Mouse (Mus musculus) thymus, postnatal 4 days (tissue): ENCODE results near the gene Enkur.
A peak's percentile ranks its signal among the peaks of the same experiment; 100 is the strongest.

Experiments
- DNase-seq: peaks from one replicate; pipeline ENCODE4 v3.0.0; 2021

Enkur gene

DNA sequence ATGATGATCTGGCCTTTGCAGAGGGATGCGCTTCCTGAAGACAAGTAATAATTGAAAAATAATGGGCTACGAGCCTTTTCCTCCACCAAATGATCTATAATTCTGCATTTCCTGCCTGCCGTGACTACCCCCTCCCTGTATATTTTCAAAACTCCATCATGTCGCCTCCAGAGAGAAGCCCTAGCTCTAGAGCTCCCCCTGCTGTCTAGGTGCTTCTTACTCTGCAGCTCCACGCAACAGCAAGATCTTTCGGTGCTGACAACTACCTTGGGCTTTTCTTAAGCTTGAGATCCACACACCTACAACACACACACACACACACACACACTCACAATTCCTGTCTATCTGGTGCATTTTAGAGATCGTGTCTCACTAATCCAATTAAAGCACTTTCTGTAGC, 17.6 kb downstream of the Enkur start:
- DNase-seq = peak; percentile 81

DNA sequence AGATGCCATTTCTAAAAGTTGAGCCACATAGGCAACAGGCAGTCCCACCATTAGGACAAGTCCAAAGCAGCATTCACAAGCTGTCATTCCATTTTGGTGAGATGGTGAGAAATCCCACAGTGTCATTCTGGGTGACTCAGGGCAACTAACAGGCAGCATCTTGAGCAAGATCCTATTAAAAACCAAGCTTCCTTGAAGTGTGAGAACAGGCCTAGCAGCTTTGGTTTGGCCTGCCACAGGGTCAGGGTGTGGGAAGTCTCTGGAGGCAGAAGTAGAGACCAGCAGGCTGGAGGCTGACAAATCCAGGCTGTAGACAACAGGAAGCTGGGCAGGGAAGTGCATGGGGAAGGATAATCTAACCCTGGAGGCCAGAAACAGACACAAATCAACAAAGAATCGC, 22.4 kb downstream of the Enkur start:
- no peak for DNase-seq

DNA sequence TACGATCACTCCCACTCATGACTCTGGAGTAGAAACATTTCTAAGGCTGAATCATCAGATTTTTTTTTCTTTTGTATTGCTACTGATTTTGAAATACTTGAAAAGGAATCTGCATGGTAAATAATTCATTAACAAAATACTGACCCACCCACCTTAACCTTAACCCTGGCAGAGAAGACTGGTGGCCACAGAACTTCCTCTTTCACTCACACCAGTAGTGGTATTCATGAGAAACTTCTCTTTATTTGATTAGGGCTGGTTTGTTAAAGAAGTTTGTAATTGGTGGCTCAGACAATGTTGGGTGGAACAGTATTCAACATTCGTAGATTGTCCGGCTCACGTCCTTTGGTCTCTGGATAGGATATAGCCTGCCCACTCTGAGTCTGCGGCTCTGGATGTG, 26.0 kb downstream of the Enkur start:
- no peak for DNase-seq

DNA sequence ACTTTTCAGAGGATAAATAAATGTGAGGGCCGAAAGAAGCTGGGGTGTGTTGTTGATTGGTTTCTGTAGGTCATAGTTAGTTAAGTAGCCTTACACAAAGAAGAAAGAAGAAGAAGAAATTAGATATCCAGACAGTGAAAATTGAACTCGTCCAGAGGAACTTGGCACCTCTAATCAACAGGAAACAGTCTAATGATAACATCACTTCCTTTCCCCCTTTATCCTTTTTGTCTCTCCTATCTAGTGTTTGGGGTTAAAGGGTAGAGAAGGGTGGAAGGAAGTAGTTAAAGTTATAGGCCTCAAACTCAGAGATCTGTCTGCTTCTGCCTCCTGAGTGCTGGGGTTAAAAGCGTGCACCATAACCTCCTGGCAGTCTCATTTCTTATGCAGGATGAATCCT, 32.4 kb downstream of the Enkur start:
- DNase-seq = no peak

DNA sequence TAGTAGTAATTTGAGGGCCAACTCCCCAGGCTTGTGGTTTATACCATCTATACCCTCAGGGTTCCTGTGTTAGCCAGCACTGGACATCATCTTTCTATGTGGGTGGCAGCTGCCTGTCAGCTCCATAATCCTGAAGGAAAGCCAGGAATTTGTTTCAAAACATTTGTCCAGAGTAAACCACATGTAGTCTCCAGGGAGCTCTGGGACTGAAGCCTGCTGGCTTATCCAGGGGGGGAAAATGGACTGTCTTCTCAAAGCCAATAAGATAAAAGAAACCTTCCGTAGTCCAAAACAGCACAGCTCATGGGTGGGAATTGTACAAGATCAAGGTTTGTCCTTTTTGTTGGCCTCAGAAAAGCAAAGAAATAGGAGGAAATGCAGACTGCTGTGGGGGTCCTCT, 37.2 kb downstream of the Enkur start:
- DNase-seq = no peak

DNA sequence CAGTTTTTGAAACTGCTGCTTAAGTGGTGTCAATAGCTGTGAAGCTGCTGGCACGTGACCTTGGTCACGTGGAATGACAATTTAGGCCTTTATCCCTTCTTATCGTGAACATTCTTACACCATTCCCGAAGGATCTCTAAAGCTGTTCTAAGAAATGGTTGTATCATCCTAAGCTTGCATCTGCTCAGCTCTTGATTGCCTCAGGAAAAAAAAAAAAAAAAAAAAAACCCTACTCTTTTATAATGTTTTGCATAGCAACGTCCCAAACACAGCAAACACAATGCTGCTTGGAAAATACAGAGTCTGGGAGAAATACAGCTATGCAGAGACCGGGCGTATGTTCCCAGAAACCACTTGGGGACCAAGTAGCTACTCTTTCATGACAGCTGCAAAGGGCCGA, 40.9 kb downstream of the Enkur start:
- no peak for DNase-seq

DNA sequence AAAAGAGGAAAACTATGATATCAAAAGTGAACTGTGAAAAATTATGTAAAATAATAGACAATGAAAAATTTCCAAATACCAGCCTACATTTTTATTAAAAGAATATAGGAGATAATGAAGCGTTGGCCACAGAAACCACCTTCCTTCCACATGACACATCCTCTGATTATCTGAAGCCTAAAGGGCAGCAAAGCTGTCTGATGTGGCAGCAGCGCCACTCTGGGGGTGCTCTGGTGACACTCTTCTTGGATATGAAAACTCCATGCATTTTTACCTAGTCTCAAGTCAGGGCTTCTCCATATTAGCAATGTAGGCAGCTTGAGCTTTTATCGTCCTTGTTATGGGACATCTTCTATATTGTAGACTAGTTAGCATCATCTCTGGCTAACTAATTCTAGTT, 51.7 kb downstream of the Enkur start:
- DNase-seq = no peak

DNA sequence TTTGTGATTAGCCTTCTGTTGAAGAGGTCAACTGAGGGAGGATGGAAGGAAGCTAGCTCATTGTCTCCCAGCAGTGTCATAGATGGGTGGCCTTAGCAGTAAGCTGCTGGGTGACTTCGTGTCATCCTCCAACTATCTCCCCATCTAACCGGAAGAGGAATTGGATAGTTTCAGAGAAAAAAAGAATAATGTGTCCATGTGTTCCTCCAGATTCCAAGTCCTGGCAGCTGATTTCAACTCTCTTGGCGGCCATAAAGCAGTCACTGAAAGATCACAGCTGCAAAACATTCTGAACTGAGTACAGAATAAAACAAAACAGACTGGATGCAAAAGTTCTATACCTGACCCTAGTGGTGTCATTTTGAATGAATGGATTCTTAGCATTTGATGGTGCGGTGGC, 58.0 kb downstream of the Enkur start:
- no peak for DNase-seq

DNA sequence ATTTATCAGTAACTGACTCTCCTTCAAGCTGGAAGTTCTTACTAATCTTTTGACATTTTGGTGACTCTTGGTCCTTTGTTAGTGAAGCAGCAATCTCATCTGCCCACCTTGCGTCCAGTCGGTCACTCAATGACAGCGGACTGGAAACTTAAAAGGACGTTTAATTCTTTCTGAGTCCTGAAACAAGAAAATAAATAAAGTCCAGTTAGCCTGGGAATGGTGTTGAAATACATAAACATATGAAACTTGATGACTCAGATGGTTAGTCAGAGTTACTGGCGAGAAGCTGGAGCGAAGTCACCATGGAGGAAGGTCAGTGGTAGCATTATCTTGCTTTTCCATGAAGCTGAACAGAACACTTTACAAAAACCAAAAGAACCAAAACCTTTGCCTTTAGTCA, 58.7 kb downstream of the Enkur start:
- DNase-seq = no peak

DNA sequence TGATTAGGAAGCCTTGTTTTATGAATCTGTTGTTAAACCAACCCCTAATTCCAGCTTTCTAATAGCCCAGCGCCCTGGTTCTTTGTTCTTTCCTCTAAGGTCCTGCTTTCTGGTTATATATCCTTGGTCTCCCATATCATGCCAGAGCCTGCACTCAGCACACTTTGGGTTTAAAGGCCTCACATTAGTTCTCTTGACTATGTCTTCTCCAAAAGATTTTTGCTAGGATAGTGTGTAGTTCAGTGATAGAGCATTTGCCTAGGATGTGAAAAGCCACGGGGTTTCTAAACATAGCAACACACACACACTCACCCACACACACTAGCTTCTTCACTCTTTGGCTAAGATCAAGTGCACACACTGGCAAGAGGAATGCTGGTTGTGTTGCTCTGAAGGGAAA, 62.5 kb downstream of the Enkur start:
- no peak for DNase-seq

DNA sequence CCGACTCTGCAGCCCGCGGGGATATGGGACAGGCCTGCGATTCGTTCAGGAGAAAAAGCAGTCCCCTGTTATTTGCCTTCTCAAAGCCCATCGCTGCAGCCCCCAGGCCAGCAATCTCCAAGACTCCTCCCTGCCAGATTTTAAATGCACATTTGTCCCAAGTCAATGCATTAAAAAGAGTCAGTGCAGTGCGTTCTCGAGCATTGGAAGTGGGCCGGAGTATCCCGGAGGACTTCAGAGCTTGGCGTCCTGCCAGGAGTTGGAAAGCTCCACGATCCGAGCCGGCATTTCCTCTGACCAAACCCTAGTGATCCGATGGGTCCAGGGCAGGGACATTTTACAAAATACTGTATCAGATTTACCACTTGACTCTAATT, 63.0 kb downstream of the Enkur start:
- DNase-seq = peak; percentile 9

DNA sequence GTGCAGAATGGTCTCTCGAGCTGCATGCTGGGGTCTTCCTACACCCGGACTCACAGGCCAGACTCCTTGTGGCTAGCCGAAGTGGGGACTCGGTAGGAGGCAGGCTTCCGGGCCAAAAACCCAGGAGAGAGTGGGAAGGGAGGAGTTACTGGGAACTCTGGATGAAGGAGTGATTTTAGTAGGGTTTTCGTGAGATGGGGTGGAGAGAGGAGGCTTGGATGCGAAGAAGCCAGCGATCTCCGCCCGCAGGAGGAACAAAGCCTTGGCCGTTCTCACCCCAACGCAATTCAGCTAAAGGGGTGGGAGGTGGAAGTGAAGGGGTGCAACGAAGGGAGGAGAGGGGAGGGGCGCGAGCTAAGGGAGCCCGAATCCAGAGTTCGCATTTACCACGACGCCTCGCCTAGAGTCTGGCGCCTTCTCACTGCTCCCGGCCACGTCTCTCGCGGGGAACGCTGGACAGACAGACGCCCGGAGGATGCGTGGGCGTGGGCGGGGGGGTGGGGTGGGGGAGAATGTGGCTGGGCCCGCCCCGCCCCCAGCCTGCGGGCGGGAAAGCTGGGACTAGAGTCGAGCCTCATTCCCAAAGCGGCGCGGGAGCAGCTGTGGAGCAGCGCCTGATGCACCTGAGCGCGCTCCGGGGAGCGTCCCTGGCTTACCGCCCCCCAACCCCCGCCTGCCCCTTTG, 63.5 kb downstream of the Enkur start:
- DNase-seq = peak; percentile 34

DNA sequence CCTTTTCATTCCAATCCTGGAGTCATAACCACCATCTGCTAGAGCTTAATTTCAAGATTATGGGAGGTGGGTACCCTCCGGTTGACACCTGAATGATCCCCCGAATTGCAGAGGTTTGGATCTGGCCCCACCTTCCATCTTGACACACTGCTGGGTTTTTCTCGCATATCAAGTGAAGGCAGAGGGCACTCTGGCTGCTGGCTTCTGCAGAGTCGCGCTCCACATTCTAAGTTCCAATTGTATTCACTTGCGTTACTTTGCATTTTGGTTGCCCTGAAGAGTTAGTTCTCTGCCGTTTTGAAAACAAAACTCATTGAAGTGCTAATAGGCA, 64.0 kb downstream of the Enkur start:
- no peak for DNase-seq
